Mouse (Mus musculus) forebrain, postnatal 0 days (tissue): ENCODE results near the gene Mast4. TPM values are rescaled to one million over a fixed set of nuclear protein-coding genes. Genes with fewer than 3 reads are reported as not detected.

Source experiments
- ATAC-seq: fragments of 200-750 bp; cut with Nextera tagmentation; 2 replicates; pipeline ENCODE4 v1.8.0; 2017; ENCODE audit warnings: mild to moderate bottlenecking, moderate library complexity
- DNase-seq: peaks from one replicate; pipeline ENCODE4 v3.0.0-alpha.2; 2015
- H3K27ac ChIP-seq: fragments of 300-500 bp; sonication (generic); 2 replicates; pipeline ENCODE4 v1.5.1; 2014; ENCODE audit warnings: low read depth, mild to moderate bottlenecking, antibody characterized with exemption, low read length, moderate library complexity, mixed read lengths
- H3K27me3 ChIP-seq: fragments of 300-500 bp; sonication (generic); 2 replicates; pipeline ENCODE4 v1.6.1; 2014; ENCODE audit warnings: mild to moderate bottlenecking, low read length, mixed read lengths; ENCODE audit not compliant: insufficient read depth
- H3K36me3 ChIP-seq: fragments of 300-500 bp; sonication (generic); 2 replicates; pipeline ENCODE4 v1.6.1; 2014; ENCODE audit warnings: mild to moderate bottlenecking, moderate library complexity; ENCODE audit not compliant: insufficient read depth
- H3K4me1 ChIP-seq: fragments of 300-500 bp; sonication (generic); 2 replicates; pipeline ENCODE4 v1.6.1; 2014; ENCODE audit warnings: antibody characterized with exemption; ENCODE audit not compliant: insufficient read depth
- H3K4me2 ChIP-seq: fragments of 300-500 bp; sonication (generic); 2 replicates; pipeline ENCODE4 v1.6.1; 2014; ENCODE audit warnings: low read depth, mild to moderate bottlenecking, moderate library complexity
- H3K4me3 ChIP-seq: fragments of 300-500 bp; sonication (generic); 2 replicates; pipeline ENCODE4 v1.5.1; 2014; ENCODE audit warnings: low read depth, low read length, mixed read lengths
- H3K9ac ChIP-seq: fragments of 300-500 bp; sonication (generic); 2 replicates; pipeline ENCODE4 v1.6.1; 2014; ENCODE audit warnings: mild to moderate bottlenecking
- H3K9me3 ChIP-seq: fragments of 300-500 bp; sonication (generic); 2 replicates; pipeline ENCODE4 v1.6.1; 2016; ENCODE audit warnings: low read length
- CTCF ChIP-seq: sonication (generic); IDR thresholded peaks from 2 replicates; pipeline ENCODE4 v1.5.1; 2016; ENCODE audit warnings: antibody characterized with exemption, control low read depth, low read depth
- WGBS: fragments of 180-500 bp; shearing (Covaris S2); extraction: QIAGEN DNeasy Blood & Tissue Kit; methylation state at CpG from one replicate; pipeline ENCODE4 v1.1.7; 2014; 5-methylcytosine and 5-hydroxymethylcytosine counted together
- polyA plus RNA-seq: library from polyadenylated mRNA; unstranded; fragments of >200 nt; fragmentation: Nextera tagmentation; extraction: Ambion mirVana; gene quantifications from 2 replicates; pipeline ENCODE4 v1.2.1, GENCODE M21; 2015
- total RNA-seq: library from RNA; depleted of rRNA; stranded (reverse); fragments of >200 nt; gene quantifications from 2 replicates; pipeline ENCODE4 v1.2.3, GENCODE M21; 2014

Mast4 gene
- total and polyA plus RNA-seq, 2 experiments from 2014 or later = 17.2 to 40.1 TPM

- TF ChIP-seq CTCF = no peak
- no peak for ATAC-seq
- no peak for DNase-seq
- H3K9me3 ChIP-seq = no peaks in the 10 kb centered on the region
- no peak overlapping the region for H3K9ac ChIP-seq
- WGBS = 91% methylated on average over 13 of the region's 13 CpGs
- H3K27ac ChIP-seq = no peak overlapping the region
- no peak overlapping the region for H3K4me2 ChIP-seq
- H3K36me3 ChIP-seq = no peaks in the 10 kb centered on the region
- no peak overlapping the region for H3K4me3 ChIP-seq
- H3K27me3 ChIP-seq = no peaks in the 10 kb centered on the region
- H3K4me1 ChIP-seq = no peaks in the 10 kb centered on the region
Observed at GRCm38 (mm10) chr13:103294424-103294823, 39.9 kb downstream of the Mast4 start.

- H3K4me2 ChIP-seq = no peak overlapping the region
- 67% methylated on average over 1 of the region's 1 CpGs for WGBS
- H3K9ac ChIP-seq = no peak overlapping the region
- DNase-seq = no peak
- H3K4me1 ChIP-seq = no peaks in the 10 kb centered on the region
- no peaks in the 10 kb centered on the region for H3K36me3 ChIP-seq
- no peak overlapping the region for H3K27ac ChIP-seq
- no peaks in the 10 kb centered on the region for H3K9me3 ChIP-seq
- no peak for TF ChIP-seq CTCF
- no peaks in the 10 kb centered on the region for H3K27me3 ChIP-seq
- no peak for ATAC-seq
- no peak overlapping the region for H3K4me3 ChIP-seq
Observed at GRCm38 (mm10) chr13:103293121-103293520, 41.2 kb downstream of the Mast4 start.

- no peak overlapping the region for H3K9ac ChIP-seq
- H3K4me3 ChIP-seq = no peak overlapping the region
- H3K36me3 ChIP-seq = no peaks in the 10 kb centered on the region
- H3K27ac ChIP-seq = no peak overlapping the region
- no peaks in the 10 kb centered on the region for H3K27me3 ChIP-seq
- no peak for DNase-seq
- WGBS = 94% methylated on average over 4 of the region's 4 CpGs
- no peak overlapping the region for H3K4me2 ChIP-seq
- H3K4me1 ChIP-seq = no peaks in the 10 kb centered on the region
- no peaks in the 10 kb centered on the region for H3K9me3 ChIP-seq
- no peak for TF ChIP-seq CTCF
- ATAC-seq = no peak
Observed at GRCm38 (mm10) chr13:103291098-103291497, 43.2 kb downstream of the Mast4 start.

- no peak for TF ChIP-seq CTCF
- H3K9ac ChIP-seq = no peak overlapping the region
- H3K27ac ChIP-seq = no peak overlapping the region
- no peaks in the 10 kb centered on the region for H3K27me3 ChIP-seq
- DNase-seq (no peak), ATAC-seq (no peak)
- H3K36me3 ChIP-seq = no peaks in the 10 kb centered on the region
- no peak overlapping the region for H3K4me2 ChIP-seq
- WGBS = 80% methylated on average over 5 of the region's 5 CpGs
- H3K9me3 ChIP-seq = no peaks in the 10 kb centered on the region
- H3K4me3 ChIP-seq = no peak overlapping the region
- H3K4me1 ChIP-seq = no peaks in the 10 kb centered on the region
Observed at GRCm38 (mm10) chr13:103285821-103286220, 48.5 kb downstream of the Mast4 start.

- H3K27me3 ChIP-seq = no peaks in the 10 kb centered on the region
- no peak overlapping the region for H3K4me2 ChIP-seq
- H3K4me3 ChIP-seq = no peak overlapping the region
- ATAC-seq (no peak), DNase-seq (no peak)
- H3K9me3 ChIP-seq = no peaks in the 10 kb centered on the region
- TF ChIP-seq CTCF = no peak
- no peaks in the 10 kb centered on the region for H3K4me1 ChIP-seq
- H3K36me3 ChIP-seq = no peaks in the 10 kb centered on the region
- H3K27ac ChIP-seq = no peak overlapping the region
- WGBS = 88% methylated on average over 7 of the region's 7 CpGs
- H3K9ac ChIP-seq = no peak overlapping the region
Observed at GRCm38 (mm10) chr13:103285036-103285435, 49.3 kb downstream of the Mast4 start.

GRCm38 (mm10) chr13:103270856-103271391 lies 63.4 kb downstream of the Mast4 start:
- Histone ChIP-seq H3K9me3 (no peaks in the 10 kb centered on the region), H3K4me2 (no peak overlapping the region), H3K9ac (no peak overlapping the region), H3K4me1 (no peaks in the 10 kb centered on the region), H3K27ac (no peak overlapping the region), H3K4me3 (no peak overlapping the region), H3K36me3 (no peaks in the 10 kb centered on the region), H3K27me3 (no peaks in the 10 kb centered on the region)
- no peak for ATAC-seq
- no peak for DNase-seq
- 88% methylated on average over 9 of the region's 9 CpGs for WGBS
- no peak for TF ChIP-seq CTCF

GRCm38 (mm10) chr13:103262707-103263106 lies 71.6 kb downstream of the Mast4 start:
- H3K4me3 ChIP-seq = no peak overlapping the region
- no peak overlapping the region for H3K4me2 ChIP-seq
- H3K9ac ChIP-seq = no peak overlapping the region
- H3K4me1 ChIP-seq = no peaks in the 10 kb centered on the region
- no peaks in the 10 kb centered on the region for H3K27me3 ChIP-seq
- no peaks in the 10 kb centered on the region for H3K9me3 ChIP-seq
- no peak for DNase-seq
- no peak for ATAC-seq
- WGBS = 79% methylated on average over 3 of the region's 3 CpGs
- TF ChIP-seq CTCF = no peak
- no peaks in the 10 kb centered on the region for H3K36me3 ChIP-seq
- H3K27ac ChIP-seq = no peak overlapping the region
